Mouse (Mus musculus): Measurements from ENCODE around the gene B4galt5.

DNA sequence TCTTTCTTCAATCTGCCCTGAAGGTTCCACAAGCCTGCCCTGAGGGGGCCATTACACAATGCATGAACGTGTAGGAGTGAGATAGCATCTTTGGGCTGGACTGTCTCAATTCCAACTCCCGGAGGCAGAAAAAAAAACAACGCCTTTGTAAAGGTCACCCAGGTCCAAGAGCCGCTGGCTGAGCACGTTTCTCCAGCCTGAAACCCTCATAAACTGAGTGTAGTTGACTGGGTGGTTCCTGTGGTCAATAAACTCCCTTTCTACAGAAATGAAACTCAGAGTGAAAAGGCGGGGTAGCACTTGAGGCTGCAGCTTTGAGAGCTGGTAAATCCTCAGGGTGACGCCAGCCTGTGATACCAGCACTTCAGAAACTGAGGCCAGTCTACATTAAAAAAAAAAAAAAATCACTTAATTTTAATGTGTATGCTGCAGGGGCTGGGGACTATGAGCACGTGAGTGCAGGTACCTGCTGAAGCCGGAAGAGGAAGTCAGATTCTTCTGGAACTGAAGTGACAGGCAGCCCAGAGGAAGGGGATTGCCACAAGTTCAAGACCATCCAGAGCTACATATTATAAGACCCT lies 2.5 kb upstream of the B4galt5 start:
- TF ChIP-seq CTCF (IDR thresholded peaks at IDR 0.05; ENCODE audit: low read depth), result no peak
- no peak for TF ChIP-seq EP300 (IDR thresholded peaks at IDR 0.05; ENCODE audit: low read depth)

Data from heart, postnatal 0 days (tissue).